Mouse (Mus musculus) embryonic facial prominence, embryonic 12.5 days (tissue): ENCODE results near the gene Rhot2. TPM values are rescaled to one million over a fixed set of nuclear protein-coding genes. Genes with fewer than 3 reads are reported as not detected.
A peak's percentile ranks its signal among the peaks of the same experiment; 100 is the strongest.

ENCODE experiments used
- ATAC-seq: fragments of 200-750 bp; cut with Nextera tagmentation; 2 replicates; pipeline ENCODE4 v1.8.0; 2017; ENCODE audit not compliant: insufficient number of reproducible peaks, insufficient read depth, low FRiP score, low TSS enrichment
- H3K27ac ChIP-seq: fragments of 300-500 bp; sonication (generic); 2 replicates; pipeline ENCODE4 v1.5.1; 2016; ENCODE audit warnings: mild to moderate bottlenecking
- H3K27me3 ChIP-seq: fragments of 300-500 bp; sonication (generic); 2 replicates; pipeline ENCODE4 v1.6.1; 2016; ENCODE audit warnings: mild to moderate bottlenecking, moderate library complexity
- H3K36me3 ChIP-seq: fragments of 300-500 bp; sonication (generic); 2 replicates; pipeline ENCODE4 v1.6.1; 2016; ENCODE audit warnings: mild to moderate bottlenecking
- H3K4me1 ChIP-seq: fragments of 300-500 bp; sonication (generic); 2 replicates; pipeline ENCODE4 v1.6.1; 2016
- H3K4me2 ChIP-seq: fragments of 300-500 bp; sonication (generic); replicated peaks from 2 replicates; pipeline ENCODE4 v1.6.1; 2016; ENCODE audit warnings: mild to moderate bottlenecking, moderate library complexity
- H3K4me3 ChIP-seq: fragments of 300-500 bp; sonication (generic); 2 replicates; pipeline ENCODE4 v1.5.1; 2016; ENCODE audit warnings: mild to moderate bottlenecking
- H3K9ac ChIP-seq: fragments of 300-500 bp; sonication (generic); 2 replicates; pipeline ENCODE4 v1.6.1; 2016; ENCODE audit warnings: mild to moderate bottlenecking, moderate library complexity
- H3K9me3 ChIP-seq: fragments of 300-500 bp; sonication (generic); 2 replicates; pipeline ENCODE4 v1.6.1; 2016; ENCODE audit warnings: mild to moderate bottlenecking, moderate library complexity
- WGBS: fragments of 180-500 bp; shearing (Covaris S2); methylation state at CpG from one replicate; pipeline ENCODE4 v1.1.7; 2016; 5-methylcytosine and 5-hydroxymethylcytosine counted together
- polyA plus RNA-seq: library from polyadenylated mRNA; unstranded; fragments of >200 nt; fragmentation: Nextera tagmentation; extraction: Ambion mirVana; gene quantifications from 2 replicates; pipeline ENCODE4 v1.2.1, GENCODE M21; 2016

The Rhot2 gene
- polyA plus RNA-seq, 1 experiment from 2014 or later, result 23.0 TPM

DNA sequence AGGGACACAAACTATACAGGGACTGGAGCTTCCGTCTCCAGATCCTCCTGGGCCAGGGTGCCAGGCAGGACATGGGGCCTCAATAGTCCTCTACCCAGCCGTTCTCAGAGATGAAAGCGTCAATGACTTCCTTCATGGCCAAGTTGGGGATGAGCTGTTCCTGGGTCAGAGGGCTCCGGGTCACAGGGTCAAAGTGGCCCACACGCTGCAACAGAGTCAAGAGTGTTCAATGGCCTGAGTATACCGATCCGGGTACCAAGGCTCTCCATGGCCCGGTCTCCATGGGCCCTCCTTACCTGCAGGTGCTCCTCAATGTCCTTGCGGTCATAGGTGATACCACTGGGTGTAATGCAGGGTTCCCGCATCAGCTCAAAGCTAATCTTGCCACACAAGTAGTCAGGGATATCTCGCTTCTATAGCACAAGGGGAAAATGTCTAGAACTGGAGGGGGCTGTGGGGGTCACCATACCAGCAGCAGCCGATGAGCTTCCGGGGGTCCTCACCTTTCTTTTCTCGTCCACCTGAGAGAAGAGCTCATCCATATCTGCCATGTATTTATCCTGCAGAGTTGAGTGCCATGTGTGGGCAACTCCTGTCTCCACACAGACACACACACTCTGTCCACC is 13.7 kb downstream of the Rhot2 start:
- Histone ChIP-seq H3K9ac (peak overlapping the region; percentile 17; the same call in 1 of the 2 replicates), H3K4me3 (peak overlapping the region; percentile 69), H3K4me2 (peak overlapping the region; percentile 79), H3K36me3 (peaks cover 53% of the 10 kb centered on the region), H3K4me1 (peaks cover 60% of the 10 kb centered on the region), H3K9me3 (no peaks in the 10 kb centered on the region), H3K27me3 (no peaks in the 10 kb centered on the region), H3K27ac (0 out of 2 replicates have a peak overlapping the region, but pooled peaks have one; percentile 18)
- no peak for ATAC-seq
- WGBS, result 82% methylated on average over 14 of the region's 14 CpGs

DNA sequence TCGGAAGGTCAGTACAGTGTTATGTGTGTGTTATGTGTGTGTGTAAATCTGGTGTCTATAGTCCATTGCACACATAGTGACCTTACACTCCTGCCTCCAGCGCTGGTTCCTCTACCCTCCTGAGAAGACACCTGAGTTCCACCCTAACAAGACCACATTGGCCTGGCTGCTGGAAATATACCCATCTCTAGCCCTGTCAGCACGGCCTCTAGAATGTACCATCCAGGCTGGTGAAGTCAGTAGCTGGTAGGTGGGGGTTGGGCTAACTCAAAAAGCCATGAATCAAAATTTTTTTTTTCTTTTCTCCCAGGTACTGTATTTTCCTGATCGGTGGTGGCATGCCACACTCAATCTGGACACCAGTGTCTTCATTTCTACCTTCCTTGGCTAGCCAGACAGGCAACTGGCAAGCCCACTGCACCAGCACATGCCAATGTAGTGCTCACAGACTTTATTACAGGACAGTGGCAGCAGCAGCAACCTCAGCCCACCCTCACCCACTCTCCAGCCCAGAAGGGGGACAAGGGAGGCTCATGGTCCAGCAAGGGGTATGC is 14.4 kb downstream of the Rhot2 start:
- no peaks in the 10 kb centered on the region for H3K27me3 ChIP-seq
- 0 out of 2 replicates have a peak overlapping the region, but pooled peaks have one; percentile 89 for H3K27ac ChIP-seq
- peaks cover 51% of the 10 kb centered on the region for H3K36me3 ChIP-seq
- H3K4me1 ChIP-seq, result peaks cover 58% of the 10 kb centered on the region
- peak overlapping the region; percentile 88 for H3K4me2 ChIP-seq
- peak overlapping the region; percentile 17; the same call in 1 of the 2 replicates for H3K9ac ChIP-seq
- H3K9me3 ChIP-seq, result no peaks in the 10 kb centered on the region
- WGBS, result 95% methylated on average over 4 of the region's 4 CpGs
- H3K4me3 ChIP-seq, result peak overlapping the region; percentile 56
- ATAC-seq, result no peak

DNA sequence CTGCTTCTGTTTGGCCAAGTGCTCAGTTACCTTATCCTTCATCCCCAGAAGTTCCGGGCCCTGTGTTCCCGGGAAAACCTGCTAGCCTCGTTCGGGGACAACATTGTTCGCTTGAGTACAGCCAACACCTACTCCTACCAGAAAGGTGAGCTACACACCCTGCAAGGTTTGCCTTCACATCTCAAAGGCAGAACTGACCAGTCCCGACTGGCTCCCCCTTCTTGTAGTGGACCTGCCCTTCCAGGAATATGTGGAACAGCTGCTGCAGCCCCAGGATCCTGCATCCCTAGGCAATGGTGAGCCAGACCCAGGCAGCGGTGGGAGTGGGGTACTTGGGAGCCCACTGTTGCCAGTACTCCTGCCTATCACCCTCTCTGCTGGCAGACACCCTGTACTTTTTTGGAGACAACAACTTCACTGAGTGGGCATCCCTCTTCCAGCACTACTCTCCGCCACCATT is 15.1 kb downstream of the Rhot2 start:
- WGBS, result 38% methylated on average over 8 of the region's 8 CpGs
- no peak for ATAC-seq
- Histone ChIP-seq H3K9ac (peak overlapping the region; percentile 65), H3K4me2 (peak overlapping the region; percentile 88), H3K27me3 (no peaks in the 10 kb centered on the region), H3K9me3 (no peaks in the 10 kb centered on the region), H3K4me3 (peak overlapping the region; percentile 56), H3K4me1 (peaks cover 58% of the 10 kb centered on the region), H3K36me3 (peaks cover 49% of the 10 kb centered on the region), H3K27ac (peak overlapping the region; percentile 89)

DNA sequence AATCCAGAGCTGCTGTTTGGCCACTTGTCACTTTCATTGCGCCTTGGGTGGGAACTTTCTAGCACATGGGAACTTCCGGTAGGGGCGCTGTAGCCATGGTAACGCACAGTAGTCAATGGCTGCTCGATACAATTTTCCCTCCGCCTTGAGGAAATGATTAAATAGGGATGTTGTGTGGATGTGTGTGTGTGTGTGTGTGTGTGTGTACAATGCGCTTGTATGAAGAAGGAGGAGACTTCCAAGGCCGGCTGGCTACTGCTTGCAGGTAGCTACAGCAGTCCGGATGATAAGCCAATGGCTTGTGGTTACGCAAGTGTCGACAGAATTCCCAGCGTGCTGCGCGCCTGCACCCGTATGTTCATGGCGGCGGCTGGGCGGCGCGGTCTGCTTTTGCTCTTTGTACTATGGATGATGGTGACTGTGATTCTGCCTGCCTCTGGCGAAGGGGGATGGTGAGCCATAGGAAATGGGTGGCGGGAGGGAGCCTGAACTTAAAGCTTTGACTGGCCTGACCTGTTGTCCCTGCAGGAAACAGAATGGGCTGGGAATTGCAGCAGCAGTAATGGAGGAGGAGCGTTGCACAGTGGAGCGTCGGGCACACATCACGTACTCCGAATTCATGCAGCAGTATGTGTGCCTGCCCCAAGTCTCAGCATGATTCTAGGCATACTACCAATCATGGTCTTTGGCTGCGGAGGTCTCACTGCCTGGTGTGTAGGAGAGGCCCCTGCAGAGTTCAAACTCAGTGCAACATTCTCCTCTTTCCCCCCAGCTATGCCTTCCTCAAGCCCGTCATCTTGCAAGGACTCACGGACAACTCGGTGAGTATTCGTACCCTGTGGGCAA is 15.7 kb downstream of the Rhot2 start, which contains the start of gene Jmjd8:
Gene Jmjd8, plus strand, starts transcription at position 156 of the 846 bp plus-strand sequence.
- H3K36me3 ChIP-seq, result peaks cover 49% of the 10 kb centered on the region
- ATAC-seq, result 0 out of 2 replicates have a peak, but pooled peaks have one; percentile 13
- peak within 1 kb of the TSS; percentile 88 for H3K4me2 ChIP-seq
- under 1% methylated on average over 32 of the region's 32 CpGs for WGBS
- H3K27ac ChIP-seq, result peak within 1 kb of the TSS; percentile 89
- peak within 1 kb of the TSS; percentile 65 for H3K9ac ChIP-seq
- H3K4me3 ChIP-seq, result peak within 1 kb of the TSS; percentile 56
- H3K4me1 ChIP-seq, result peaks cover 58% of the 10 kb centered on the region
- H3K9me3 ChIP-seq, result no peaks in the 10 kb centered on the region
- H3K27me3 ChIP-seq, result no peaks in the 10 kb centered on the region

DNA sequence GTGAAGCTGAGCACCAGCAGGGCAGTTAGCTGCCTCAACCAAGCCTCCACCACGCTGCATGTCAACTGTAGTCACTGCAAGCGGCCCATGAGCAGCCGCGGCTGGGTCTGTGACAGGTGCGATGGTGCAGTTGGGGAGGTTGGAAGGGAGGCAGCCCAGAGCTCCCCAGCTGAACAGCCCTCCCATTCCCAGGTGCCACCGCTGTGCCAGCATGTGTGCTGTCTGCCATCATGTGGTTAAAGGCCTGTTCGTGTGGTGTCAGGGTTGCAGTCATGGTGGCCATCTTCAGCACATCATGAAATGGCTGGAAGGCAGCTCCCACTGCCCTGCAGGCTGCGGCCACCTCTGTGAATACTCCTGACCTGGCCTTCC is 16.4 kb downstream of the Rhot2 start:
- 85% methylated on average over 8 of the region's 8 CpGs for WGBS
- Histone ChIP-seq H3K27ac (no peak overlapping the region), H3K27me3 (no peaks in the 10 kb centered on the region), H3K4me1 (peaks cover 56% of the 10 kb centered on the region), H3K4me2 (peak overlapping the region; percentile 88), H3K9ac (0 out of 2 replicates have a peak overlapping the region, but pooled peaks have one; percentile 65), H3K4me3 (peak overlapping the region; percentile 56), H3K36me3 (peaks cover 49% of the 10 kb centered on the region), H3K9me3 (no peaks in the 10 kb centered on the region)
- ATAC-seq, result no peak

DNA sequence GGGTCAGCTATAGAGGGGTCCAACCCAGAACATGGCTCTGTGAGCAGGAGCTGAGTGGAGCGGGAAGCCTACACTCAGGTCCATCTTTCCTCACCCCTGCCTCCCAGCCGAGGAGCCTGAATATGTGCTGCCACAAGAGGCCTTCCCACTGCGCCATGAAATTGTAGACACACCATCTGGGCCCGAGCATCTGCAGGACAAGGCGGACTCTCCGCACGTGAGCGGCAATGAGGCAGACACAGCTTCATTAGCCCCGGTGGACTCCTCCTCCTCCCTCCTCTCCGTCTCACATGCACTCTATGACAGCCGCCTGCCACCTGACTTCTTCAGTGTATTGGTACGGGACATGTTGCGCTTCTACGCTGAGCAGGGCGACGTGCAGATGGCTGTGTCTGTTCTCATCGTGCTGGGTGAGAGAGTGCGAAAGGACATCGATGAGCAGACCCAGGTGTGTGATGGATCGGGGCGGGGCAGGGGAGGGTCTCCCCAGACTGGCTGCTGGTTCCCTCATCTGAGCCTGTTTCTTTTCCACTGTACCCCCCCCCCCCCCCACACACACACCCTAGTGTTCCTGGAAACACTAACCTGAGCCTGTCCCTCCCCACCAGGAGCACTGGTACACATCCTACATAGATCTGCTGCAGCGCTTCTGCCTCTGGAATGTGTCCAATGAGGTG is 17.0 kb downstream of the Rhot2 start:
- Histone ChIP-seq H3K4me1 (peaks cover 56% of the 10 kb centered on the region), H3K4me3 (peak overlapping the region; percentile 56), H3K4me2 (no peak overlapping the region; the same call in 1 of the 2 replicates), H3K27me3 (no peaks in the 10 kb centered on the region), H3K36me3 (peaks cover 49% of the 10 kb centered on the region), H3K27ac (no peak overlapping the region), H3K9me3 (no peaks in the 10 kb centered on the region), H3K9ac (no peak overlapping the region)
- ATAC-seq, result no peak
- WGBS, result 89% methylated on average over 22 of the region's 22 CpGs

DNA sequence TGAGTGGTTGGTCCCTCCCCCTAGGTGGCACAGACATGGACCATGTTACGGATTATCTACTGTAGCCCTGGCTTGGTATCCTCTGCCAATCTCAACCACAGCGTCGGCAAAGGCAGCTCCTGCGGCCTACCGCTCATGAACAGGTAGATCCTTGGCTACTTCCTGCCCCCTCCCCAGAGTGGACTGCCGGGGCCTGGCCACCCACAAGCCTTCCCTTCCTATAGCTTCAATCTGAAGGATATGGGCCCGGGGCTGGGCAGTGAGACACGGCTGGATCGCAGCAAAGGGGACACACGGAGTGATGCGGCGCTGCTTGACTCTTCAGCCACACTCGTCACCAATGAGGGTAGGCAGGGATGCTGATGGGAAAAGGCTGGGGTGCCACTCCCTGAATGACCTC is 17.6 kb downstream of the Rhot2 start:
- H3K36me3 ChIP-seq, result peaks cover 49% of the 10 kb centered on the region
- H3K4me1 ChIP-seq, result peaks cover 55% of the 10 kb centered on the region

DNA sequence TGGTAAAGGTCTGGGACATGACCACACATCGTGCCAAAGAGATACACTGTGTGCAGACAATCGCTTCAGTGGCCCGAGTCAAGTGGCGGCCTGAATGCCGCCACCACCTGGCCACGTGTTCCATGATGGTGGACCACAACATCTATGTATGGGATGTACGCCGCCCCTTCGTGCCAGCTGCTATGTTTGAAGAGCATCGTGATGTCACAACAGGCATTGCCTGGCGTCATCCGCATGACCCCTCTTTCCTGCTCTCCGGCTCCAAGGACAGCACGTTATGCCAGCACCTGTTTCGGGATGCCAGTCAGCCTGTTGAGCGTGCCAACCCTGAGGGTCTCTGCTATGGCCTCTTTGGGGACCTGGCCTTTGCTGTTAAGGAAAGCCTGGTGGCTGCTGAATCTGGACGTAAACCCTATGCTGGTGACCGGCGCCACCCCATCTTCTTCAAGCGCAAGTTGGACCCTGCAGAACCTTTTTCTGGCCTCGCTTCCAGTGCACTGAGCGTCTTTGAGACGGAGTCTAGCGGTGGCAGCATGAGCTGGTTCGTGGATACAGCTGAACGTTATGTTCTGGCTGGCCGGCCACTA is 18.6 kb downstream of the Rhot2 start:
- Histone ChIP-seq H3K27me3 (0 out of 2 replicates have a peak, but pooled peaks cover 3% of the 10 kb centered on the region), H3K4me1 (peaks cover 46% of the 10 kb centered on the region), H3K9me3 (no peaks in the 10 kb centered on the region), H3K27ac (no peak overlapping the region), H3K9ac (no peak overlapping the region), H3K4me3 (no peak overlapping the region), H3K4me2 (no peak overlapping the region), H3K36me3 (peaks cover 42% of the 10 kb centered on the region)
- no peak for ATAC-seq
- 94% methylated on average over 27 of the region's 27 CpGs for WGBS

More for the DNA sequence above, 17.6 kb downstream of the Rhot2 start:
- Histone ChIP-seq H3K4me2 (no peak overlapping the region), H3K27ac (no peak overlapping the region), H3K27me3 (no peaks in the 10 kb centered on the region), H3K4me3 (no peak overlapping the region), H3K9ac (no peak overlapping the region), H3K9me3 (no peaks in the 10 kb centered on the region)
- WGBS, result 94% methylated on average over 13 of the region's 13 CpGs
- no peak for ATAC-seq

DNA sequence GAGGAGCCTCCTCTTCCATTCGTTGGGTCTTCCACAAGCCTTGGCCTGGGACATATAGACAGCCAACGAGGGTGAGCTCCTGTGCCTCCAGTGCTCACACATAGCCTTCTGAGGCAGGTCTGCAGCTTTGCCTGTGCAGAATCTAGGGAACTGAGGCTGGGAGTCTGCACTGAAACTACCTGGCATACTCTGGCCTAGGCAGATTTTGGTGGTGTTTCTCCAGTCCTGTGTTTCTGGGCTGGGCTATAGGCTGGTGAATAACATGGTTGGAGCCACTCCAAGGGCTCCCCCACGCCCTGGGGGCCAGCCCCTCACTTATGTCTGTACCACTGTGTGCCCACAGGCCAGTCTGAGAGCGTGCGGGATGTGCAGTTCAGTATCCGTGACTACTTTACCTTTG is 19.3 kb downstream of the Rhot2 start:
- H3K27ac ChIP-seq, result no peak overlapping the region
- H3K4me2 ChIP-seq, result no peak overlapping the region
- ATAC-seq, result no peak
- H3K4me1 ChIP-seq, result peaks cover 39% of the 10 kb centered on the region
- peaks cover 34% of the 10 kb centered on the region for H3K36me3 ChIP-seq
- peaks cover 9% of the 10 kb centered on the region for H3K27me3 ChIP-seq
- H3K9ac ChIP-seq, result no peak overlapping the region
- no peaks in the 10 kb centered on the region for H3K9me3 ChIP-seq
- H3K4me3 ChIP-seq, result no peak overlapping the region
- 91% methylated on average over 6 of the region's 6 CpGs for WGBS

DNA sequence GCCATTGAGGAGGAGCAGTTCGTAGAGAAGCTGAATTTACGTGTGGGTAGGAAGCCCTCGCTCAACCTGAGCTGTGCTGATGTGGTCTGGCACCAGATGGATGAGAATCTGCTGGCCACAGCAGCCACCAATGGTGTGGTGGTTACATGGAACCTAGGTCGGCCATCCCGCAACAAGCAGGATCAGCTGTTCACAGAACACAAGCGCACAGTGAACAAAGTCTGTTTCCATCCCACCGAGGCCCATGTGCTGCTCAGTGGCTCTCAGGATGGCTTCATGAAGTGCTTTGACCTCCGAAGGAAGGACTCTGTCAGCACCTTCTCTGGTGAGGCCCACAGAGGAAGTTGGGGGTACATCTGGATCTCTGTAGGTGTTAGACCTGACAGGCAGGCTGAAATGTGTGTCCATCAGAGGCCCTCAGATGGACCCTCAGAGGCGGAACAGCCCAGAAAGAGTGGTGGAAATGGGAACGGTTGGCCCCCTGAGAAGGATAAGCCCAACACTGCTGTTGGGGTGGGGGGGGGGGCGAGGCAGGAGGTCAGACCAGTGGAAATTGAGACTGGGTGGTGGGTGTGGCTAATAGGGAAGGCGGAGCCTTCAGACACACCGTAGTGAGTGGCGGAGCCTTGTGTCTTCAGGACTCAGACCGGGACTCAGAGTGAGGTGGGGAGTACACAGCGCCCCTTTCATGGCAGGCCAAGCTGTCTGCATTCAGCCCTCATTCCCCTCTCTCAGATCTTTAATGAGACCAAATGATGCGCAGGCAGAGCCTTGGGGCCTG is 20.1 kb downstream of the Rhot2 start:
- H3K4me2 ChIP-seq, result peak overlapping the region; percentile 96
- WGBS, result 73% methylated on average over 17 of the region's 17 CpGs
- peak overlapping the region; percentile 64 for H3K4me3 ChIP-seq
- peaks cover 30% of the 10 kb centered on the region for H3K36me3 ChIP-seq
- H3K4me1 ChIP-seq, result peaks cover 32% of the 10 kb centered on the region
- H3K9ac ChIP-seq, result peak overlapping the region; percentile 70; the same call in 1 of the 2 replicates
- no peaks in the 10 kb centered on the region for H3K9me3 ChIP-seq
- H3K27me3 ChIP-seq, result peaks cover 17% of the 10 kb centered on the region
- no peak for ATAC-seq
- H3K27ac ChIP-seq, result no peak overlapping the region
